Mouse (Mus musculus): ENCODE measurements at regions not wholly inside any gene's neighbourhood (a gene's known extent, or its start where the extent isn't known, plus 50 kb on each side); places are given as distances from the start of the nearest gene placed in this dataset.

DNA sequence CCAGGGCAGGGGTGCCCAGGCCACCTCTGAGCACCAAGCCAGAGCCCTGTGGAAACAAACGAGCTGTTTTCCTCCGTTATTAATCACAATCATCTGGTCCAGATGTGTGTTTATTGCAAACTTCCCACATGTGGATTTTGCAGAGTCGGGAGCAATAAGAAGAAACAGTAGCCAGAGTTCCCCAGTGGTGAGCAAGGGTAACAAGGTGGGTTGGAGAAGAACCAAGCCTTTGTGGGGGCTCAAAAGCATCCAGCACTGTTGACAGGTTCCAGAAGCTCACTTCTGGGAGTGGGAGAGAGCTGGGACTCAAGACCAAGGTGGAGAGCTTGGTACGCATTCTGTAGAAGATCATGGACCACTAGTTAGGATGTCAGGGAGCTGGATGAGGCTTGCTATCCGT lies 63.6 kb downstream of the Hif1an start:
- 66% methylated on average over 5 of the region's 5 CpGs for WGBS

DNA sequence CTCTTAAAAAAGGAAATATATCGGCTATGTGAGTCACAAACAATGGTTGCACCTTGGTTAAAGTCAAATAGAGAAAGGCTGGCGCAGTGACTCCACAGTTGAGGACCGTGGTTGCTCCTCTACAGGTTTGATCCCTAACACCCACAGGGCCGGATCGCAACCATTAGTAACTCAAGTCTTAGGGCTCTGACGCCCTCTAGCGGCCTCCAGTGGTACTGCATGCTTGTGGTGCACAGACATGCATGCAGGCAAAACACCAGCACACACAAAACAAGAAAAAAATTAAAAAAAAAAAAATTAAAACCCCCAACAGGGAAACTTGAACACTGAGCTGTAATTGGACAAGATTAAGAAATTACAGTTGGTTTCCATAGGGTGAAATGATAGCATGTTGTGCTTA lies 67.1 kb downstream of the Hif1an start:
- no peak for DNase-seq (ENCODE audit: low read depth, low spot score)
- WGBS, result 66% methylated on average over 7 of the region's 7 CpGs

More for the DNA sequence above, 63.6 kb downstream of the Hif1an start:
- no peak for DNase-seq (ENCODE audit: low read depth, low spot score)

DNA sequence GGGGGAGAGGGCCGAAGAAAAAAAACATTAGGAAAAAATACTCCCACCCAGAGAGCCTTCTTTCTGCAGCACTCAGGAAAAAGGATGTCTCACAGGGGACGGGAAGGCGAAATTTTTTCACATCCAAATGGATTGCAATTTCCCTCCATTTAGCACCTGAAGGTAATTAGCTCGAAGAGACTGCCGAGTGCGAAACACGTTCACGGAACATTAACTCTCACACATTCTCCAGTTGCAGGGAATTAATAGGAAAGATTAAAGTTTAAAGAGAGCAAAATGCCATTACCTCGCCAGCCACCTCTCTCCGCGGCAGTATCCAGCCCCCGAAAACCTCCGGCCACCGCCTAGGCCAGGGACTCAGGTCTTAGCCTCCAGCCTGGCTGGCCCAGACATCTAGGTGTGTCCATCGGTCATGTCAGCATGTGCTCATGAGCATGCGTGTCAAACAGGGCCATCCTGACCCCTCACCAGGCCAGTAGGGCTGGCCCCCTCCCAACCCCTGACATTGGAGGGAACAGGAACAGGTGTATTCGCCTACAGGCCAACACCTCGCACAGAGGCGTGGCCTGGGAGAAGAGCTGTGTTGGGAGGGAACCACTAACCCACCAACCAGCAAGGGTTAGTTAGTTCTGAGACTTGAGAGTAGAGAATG lies 68.8 kb downstream of the Hif1an start:
- no peak for DNase-seq (ENCODE audit: low read depth, low spot score)
- WGBS, result 64% methylated on average over 19 of the region's 19 CpGs

DNA sequence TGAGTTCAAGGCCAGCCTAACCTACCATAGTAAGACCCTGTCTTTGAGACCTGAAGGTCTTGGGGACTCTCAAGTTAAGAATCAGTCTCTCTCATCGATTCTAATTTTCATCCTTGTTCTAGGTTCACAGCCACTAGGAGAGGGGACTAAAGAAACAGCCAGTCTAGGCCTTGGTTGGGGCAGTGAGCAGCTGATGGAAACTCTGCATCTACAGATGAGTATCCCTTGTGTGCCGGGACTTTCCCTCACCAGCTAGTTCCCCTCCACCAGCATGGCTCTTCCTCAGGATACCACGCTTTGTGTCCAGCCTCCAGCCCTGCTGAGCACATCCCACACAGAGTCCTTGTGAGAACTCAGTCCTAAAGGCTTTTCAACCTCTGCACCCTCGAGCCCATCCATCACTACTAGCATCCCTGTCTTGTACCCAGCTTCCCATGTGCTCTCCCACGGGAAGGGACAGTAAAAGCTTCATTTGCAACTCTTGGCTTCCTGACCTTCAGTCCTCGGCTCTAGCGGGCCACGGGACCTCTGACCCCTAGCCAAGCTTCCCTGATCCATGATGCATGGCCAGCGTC lies 74.6 kb downstream of the Hif1an start:
- 58% methylated on average over 9 of the region's 9 CpGs for WGBS
- DNase-seq (ENCODE audit: low read depth, low spot score), result no peak

DNA sequence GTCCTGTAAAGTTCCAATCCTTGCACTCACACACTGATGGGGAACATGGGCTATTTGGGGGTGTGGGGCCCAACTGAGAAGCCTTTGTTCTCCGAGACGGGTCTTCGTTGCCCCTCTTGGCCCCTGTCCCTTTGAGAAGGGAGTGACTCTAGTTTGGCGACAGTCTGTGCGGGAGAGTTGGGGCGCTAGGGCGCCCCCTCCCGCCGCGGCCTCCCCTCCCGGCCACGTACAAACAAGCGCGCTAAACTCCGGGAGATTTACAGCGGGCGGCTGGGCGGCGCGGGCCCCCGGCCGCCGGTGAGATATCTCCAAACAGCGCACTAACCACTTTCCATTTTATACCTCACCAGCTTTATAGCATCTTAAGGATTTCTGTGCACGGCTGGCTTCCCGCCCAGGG lies 77.4 kb downstream of the Hif1an start:
- 2% methylated on average over 26 of the region's 26 CpGs for WGBS
- no peak for DNase-seq (ENCODE audit: low read depth, low spot score)

DNA sequence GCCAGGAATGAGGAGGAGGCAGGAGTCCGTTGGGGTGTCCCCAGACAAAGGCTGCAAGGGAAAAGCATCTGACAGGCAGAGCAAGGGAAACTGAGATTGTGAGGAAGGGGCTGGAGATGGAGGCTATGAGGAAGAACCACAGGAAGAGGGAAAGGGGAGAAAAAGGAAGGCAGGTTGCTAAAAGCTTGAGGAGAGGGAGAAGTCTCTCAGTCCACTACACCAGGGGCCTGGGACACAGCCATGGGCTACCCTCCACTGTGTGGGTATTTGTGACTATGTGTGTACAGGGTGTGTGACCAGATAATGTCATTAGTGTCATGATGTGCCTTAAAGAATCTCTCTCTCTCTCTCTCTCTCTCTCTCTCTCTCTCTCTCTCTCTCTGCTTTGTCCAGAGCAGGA lies 77.9 kb downstream of the Hif1an start:
- WGBS, result 3% methylated on average over 1 of the region's 1 CpGs
- DNase-seq (ENCODE audit: low read depth, low spot score), result no peak

DNA sequence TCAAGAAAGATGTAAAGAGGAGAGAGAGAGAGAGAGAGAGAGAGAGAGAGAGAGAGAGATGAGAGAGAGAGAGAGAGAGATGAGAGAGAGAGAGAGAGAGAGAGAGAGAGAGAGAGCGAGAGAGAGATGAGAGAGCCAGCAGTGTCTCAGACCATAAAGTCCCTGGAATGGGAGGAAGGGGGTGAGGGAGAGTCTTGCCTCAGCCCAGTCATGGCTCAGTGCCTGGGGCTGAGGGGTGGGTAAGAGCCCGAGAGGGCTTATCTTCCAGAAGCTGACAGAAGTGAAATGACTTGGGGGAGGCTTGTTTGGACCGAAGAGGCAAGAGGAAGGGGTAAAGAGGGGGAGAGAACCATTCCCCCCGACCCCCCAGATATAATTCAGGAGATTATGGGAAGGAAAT lies 79.6 kb downstream of the Hif1an start:
- WGBS, result 39% methylated on average over 4 of the region's 4 CpGs
- no peak for DNase-seq (ENCODE audit: low read depth, low spot score)

DNA sequence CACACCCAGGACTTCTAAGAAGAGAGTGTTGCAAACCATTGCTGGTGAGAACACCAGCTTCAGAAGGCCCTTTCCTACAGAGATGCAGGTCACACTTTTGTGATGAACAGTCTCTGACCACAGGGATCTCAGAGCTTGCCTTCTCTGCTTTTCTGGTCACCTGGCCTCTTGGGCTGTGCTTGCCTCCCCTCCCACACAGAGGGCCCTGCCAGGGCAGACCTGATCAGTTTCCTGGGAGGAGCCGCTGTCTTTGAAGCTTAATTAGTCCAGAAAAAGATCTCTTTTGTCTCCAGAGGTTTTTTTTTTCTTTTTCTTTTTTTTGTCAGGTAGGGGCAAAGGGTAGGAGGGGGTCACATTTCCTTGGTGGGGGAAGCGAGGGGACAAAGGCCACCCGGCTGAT lies 81.7 kb downstream of the Hif1an start:
- DNase-seq (ENCODE audit: low read depth, low spot score), result no peak
- 29% methylated on average over 3 of the region's 3 CpGs for WGBS

DNA sequence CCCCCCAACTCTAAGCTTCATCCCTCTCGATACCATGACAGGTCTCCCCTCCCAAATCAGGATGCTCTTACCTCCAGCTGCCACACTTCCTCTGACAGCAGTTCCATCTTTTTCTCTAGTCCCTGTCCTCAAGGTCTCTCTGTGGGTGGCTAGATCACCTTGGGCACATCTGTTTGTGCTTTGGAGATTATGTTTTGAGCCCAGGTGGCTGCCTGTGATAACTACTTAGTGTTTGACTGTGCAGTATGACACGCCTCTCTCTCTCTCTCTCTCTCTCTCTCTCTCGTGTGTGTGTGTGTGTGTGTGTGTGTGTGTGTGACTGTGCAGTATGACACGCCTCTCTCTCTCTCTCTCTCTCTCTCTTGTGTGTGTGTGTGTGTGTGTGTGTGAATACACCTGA lies 82.3 kb downstream of the Hif1an start:
- DNase-seq (ENCODE audit: low read depth, low spot score), result no peak
- WGBS, result 33% methylated on average over 4 of the region's 4 CpGs

DNA sequence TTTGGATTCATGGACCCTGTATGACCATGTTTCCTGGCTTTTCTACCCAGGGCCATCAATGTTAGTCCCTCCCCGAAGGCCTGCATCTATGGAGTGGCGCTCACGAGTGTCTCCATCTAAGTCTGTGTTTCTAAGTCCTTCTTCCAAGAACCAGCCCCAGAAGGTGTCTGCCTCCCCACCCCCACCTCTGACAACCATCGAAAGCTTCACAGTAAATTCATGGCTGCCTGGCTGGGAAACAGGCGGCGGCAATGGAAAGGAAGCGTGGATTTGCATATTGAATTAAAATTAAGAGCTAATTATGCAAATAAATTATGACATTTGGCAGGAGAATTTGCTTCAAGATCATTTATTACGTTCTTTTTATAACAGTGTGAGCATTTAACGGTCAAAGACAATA lies 83.9 kb downstream of the Hif1an start:
- DNase-seq (ENCODE audit: low read depth, low spot score), result no peak
- WGBS, result 80% methylated on average over 9 of the region's 9 CpGs

DNA sequence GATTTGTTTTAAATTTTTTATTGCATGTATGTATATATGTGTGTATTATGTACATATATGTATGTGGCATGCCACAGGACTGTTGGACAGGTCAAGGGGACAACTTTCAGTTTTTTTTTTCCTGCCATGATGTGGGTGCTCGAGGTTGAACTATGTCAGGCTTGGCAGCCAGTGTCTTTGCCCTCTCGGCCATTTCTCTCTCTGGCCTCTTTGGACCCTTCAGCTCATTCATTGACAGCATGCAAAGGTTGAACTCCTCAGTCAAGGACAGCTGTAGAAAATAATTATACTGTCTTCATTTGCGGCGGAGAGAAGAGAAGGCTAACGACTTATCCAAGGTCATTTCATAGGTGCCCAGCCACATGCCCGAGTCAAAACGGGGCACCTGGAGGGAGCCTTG lies 86.6 kb downstream of the Hif1an start:
- WGBS, result 51% methylated on average over 7 of the region's 7 CpGs

DNA sequence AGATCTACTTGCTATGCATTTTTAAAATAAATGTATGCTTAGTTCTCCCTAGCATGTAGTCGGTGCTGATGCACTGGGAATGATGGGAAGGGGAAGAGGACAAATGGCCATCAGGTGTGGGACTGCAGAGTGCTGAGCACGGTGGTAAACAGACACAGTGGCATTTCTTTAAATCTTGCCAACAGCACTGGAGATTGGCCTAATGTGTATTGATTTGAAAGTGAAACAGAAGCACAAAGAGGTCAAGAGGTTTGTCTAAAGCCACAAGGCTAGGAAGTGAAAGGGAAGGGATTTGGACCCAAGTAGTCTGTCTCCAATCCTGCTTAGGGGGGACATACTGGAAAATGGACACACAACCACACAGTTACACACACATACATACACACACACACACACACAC lies 88.2 kb downstream of the Hif1an start:
- no peak for DNase-seq (ENCODE audit: low read depth, low spot score)
- 32% methylated on average over 2 of the region's 2 CpGs for WGBS

More for the DNA sequence above, 86.6 kb downstream of the Hif1an start:
- no peak for DNase-seq (ENCODE audit: low read depth, low spot score)

DNA sequence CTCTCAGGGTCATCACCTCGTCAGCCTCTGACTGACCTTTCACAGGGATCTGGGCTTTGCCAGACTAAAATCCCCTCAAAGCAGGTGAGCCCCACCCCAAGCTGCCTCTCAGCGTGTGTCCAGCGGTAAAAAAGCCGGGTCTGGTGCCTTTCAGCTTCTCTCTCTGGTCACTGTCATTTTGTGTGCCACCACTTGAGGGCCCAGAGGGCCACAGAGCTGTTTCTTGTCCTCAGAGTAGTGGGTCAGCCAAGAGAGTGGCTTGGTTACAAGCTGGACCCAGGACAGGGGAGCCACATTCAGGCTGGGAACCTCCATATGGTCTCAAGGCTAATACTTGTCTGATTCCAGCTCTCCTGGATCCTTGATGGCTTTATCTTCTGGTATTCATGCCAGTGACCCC lies 89.0 kb downstream of the Hif1an start:
- no peak for DNase-seq (ENCODE audit: low read depth, low spot score)
- 6% methylated on average over 4 of the region's 4 CpGs for WGBS

DNA sequence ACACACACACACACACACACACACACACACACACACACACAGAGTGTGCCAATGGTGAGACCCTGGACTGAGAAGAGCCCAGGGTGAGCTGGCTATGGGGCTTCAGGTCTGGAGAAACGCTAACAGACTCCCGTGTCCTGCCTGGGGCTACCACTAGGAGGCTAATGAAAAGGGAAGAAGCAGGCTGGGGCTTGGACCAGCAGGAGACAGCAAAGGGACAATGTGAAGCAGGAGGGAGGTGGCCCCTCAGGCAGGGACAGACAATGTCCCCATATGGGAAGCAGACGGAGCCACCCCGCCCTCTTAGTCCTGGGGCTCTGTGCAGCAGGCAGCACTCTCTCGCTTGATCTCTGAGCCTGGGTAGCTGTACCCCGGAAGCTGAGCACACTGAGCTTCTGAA lies 93.1 kb downstream of the Hif1an start:
- DNase-seq (ENCODE audit: low read depth, low spot score), result no peak
- WGBS, result 11% methylated on average over 6 of the region's 6 CpGs

DNA sequence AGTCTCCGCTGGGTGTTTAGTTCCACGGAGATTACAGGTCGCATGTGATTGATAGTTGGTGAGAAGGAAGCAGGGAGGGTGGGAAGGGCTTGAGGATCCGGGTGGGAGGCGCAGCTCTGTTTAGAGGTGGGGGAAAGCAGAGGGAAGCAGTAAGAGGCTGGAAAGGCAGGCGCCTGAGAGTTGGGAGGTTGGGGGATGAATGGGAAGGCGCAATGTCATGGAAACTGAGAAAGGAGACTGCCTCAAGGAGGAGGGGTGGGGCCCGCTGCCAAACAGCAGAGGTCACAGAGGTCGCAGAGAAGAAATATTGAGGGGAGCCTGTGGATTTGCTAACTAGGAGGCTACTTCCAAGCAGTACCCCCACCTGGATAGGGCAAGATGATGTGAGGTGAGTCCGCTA lies 96.5 kb upstream of the Pax2 start:
- 21% methylated on average over 10 of the region's 10 CpGs for WGBS
- DNase-seq (ENCODE audit: low read depth, low spot score), result no peak

DNA sequence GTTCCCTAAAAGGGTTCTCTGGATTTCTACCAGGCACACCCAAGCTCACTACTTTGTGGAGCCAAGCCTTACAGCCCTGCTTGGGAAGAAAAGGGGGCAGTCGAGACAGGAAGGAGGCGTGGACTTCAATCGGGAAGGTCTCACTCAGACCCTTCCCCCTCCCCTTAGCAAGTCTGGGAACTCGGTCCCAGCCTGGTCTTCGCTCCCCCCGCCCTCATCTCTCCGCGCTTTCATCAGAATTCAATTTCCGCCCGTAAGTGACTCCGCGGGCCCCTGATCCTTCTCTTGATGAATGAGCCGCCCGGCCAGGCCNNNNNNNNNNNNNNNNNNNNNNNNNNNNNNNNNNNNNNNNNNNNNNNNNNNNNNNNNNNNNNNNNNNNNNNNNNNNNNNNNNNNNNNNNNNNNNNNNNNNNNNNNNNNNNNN lies 86.3 kb upstream of the Pax2 start:
- WGBS, result 2% methylated on average over 14 of the region's 14 CpGs
- no peak for DNase-seq (ENCODE audit: low read depth, low spot score)

DNA sequence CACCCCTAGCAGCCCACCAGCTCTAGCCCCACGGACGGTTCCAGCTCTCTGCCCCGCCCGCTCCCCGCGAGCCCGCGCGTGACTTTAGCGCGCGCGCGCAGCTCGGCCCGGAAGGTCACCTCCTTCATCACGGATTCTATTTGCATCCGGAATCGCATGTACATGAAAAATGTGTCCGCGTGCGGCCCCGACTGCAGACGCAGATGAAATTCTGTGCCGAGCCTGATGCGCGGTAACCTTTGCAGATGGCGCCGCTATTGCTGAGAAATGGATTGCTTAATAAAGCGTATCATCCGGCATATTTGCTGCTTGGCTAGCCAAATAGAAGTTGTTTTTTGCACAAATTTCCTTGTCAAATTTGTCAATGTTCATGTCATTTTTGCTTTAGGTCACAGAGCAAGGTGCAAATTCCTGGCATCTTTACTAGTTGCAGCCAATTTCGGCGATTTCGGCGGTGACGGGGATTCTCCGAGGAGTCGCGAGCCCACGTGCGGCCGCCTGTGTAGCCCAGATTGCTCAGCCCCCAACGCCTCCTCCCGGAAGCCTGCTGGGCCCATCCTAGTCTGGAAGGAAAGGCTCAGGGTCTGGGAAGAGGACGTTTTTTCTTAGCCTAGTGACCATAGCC lies 81.1 kb upstream of the Pax2 start:
- DNase-seq (ENCODE audit: low read depth, low spot score), result no peak
- 10% methylated on average over 45 of the region's 45 CpGs for WGBS

DNA sequence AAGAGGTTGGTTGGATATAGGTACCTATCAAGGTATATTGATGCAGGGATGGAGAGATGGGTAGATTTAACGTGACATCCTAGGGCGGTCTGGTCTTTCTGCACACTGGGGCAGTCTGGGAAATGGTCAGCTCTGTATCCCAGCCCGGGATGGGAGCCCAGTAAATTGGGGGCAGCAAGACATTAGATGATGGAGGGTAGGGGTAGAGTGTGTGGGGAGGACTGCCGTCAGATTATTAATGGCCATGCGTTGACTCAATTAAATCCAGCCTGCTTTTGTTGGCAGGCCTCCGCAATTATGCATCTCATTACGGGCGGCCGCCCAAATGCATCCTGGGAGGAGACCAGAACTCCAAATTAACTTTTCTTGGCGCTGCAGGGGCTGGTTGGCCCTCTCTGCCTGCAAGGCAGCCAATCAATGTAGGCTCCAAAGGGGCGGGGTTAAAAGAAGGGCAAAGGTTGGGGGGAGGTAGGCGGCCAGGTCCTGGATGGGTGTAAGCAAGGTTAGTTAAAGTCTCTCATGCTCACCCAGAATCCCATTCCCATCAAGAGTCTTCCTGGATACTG lies 79.2 kb upstream of the Pax2 start:
- no peak for DNase-seq (ENCODE audit: low read depth, low spot score)
- 12% methylated on average over 12 of the region's 12 CpGs for WGBS

DNA sequence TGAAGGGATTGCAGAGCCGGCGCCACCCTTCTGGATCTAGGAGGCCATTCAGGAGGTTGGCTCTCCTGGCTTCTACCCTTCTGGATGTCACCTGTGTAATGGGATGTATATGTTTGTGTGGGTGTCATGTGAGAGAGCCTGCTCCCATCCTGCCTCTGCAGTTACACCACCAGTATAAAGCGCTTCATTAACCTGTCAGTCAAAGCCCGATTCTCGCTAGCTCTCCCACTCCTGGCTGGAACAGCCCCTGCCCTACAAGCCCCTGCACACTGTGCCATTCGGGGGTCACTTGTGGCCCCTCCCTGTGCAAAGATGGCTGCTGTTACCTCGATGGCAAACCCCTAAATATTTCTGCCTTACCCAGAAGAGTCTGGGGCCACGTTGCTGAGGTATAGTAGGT lies 78.5 kb upstream of the Pax2 start:
- no peak for DNase-seq (ENCODE audit: low read depth, low spot score)
- WGBS, result 40% methylated on average over 8 of the region's 8 CpGs

DNA sequence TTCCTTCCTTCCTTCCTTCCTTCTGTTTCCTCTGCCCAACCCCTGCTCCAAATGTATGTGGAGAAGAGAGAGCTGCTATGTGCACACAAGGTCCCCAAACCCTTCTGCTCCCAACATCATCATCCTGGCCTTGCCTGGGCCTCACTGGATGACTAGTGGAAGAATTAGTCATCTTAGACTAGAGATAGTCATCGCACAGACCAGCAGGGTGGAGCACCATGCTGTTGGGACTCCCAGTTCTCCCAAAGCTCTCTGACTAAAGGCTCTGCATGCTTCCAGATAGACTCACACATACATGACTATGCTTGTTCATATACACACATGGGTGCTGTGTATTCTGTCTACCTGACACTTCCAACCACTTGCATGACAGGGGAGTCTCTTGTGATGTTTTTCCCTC lies 77.2 kb upstream of the Pax2 start:
- no peak for DNase-seq (ENCODE audit: low read depth, low spot score)
- 50% methylated on average over 1 of the region's 1 CpGs for WGBS

DNA sequence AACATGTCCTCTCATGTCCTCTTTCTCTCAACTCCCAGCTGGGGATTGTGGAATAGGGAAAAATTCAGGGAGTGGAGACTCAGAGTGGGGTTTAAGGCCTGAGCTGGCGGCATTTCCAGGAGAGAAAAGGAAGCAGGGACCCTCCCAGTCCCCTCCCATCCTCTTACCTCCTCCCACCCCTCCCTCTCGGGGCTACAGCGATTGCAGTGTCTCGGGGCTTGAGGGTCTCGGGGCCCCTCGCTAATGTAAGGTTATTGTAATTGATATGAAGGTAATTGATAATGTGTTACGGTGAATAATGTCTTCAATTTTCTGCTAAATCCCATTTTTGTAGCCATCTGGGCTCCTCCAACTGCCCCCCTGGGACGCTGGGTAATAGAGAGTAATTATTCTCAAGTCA lies 74.2 kb upstream of the Pax2 start:
- no peak for DNase-seq (ENCODE audit: low read depth, low spot score)
- WGBS, result 22% methylated on average over 8 of the region's 8 CpGs
